Mouse (Mus musculus) hindbrain, embryonic 15.5 days (tissue): ENCODE data around the gene Slc22a8. TPM values are rescaled to one million over a fixed set of nuclear protein-coding genes. Genes with fewer than 3 reads are reported as not detected.

Experiments used
- ATAC-seq: fragments of 200-750 bp; cut with Nextera tagmentation; 2 replicates; pipeline ENCODE4 v1.8.0; 2017; ENCODE audit warnings: low read depth, moderate number of reproducible peaks, moderate TSS enrichment; ENCODE audit not compliant: low FRiP score
- H3K27ac ChIP-seq: fragments of 300-500 bp; sonication (generic); replicated peaks from 2 replicates; pipeline ENCODE4 v1.5.1; 2015; ENCODE audit warnings: mild to moderate bottlenecking, inconsistent platforms
- H3K27me3 ChIP-seq: fragments of 300-500 bp; sonication (generic); 2 replicates; pipeline ENCODE4 v1.6.1; 2015; ENCODE audit warnings: control low read depth, inconsistent platforms
- H3K36me3 ChIP-seq: fragments of 300-500 bp; sonication (generic); 2 replicates; pipeline ENCODE4 v1.6.1; 2015; ENCODE audit warnings: control low read depth, inconsistent platforms
- H3K4me1 ChIP-seq: fragments of 300-500 bp; sonication (generic); replicated peaks from 2 replicates; pipeline ENCODE4 v1.6.1; 2015; ENCODE audit warnings: control low read depth, inconsistent platforms
- H3K4me2 ChIP-seq: fragments of 300-500 bp; sonication (generic); 2 replicates; pipeline ENCODE4 v1.6.1; 2015; ENCODE audit warnings: moderate library complexity, mild to moderate bottlenecking, inconsistent platforms
- H3K4me3 ChIP-seq: fragments of 300-500 bp; sonication (generic); 2 replicates; pipeline ENCODE4 v1.5.1; 2015; ENCODE audit warnings: mild to moderate bottlenecking, inconsistent platforms
- H3K9ac ChIP-seq: fragments of 300-500 bp; sonication (generic); 2 replicates; pipeline ENCODE4 v1.6.1; 2015; ENCODE audit warnings: inconsistent platforms
- H3K9me3 ChIP-seq: fragments of 300-500 bp; sonication (generic); 2 replicates; pipeline ENCODE4 v1.6.1; 2016; ENCODE audit warnings: control low read depth, inconsistent platforms
- WGBS: fragments of 180-500 bp; shearing (Covaris S2); methylation state at CpG from one replicate; pipeline ENCODE4 v1.1.7; 2015; 5-methylcytosine and 5-hydroxymethylcytosine counted together
- polyA plus RNA-seq: library from polyadenylated mRNA; unstranded; fragments of >200 nt; fragmentation: Nextera tagmentation; extraction: Ambion mirVana; gene quantifications from 2 replicates; pipeline ENCODE4 v1.2.1, GENCODE M21; 2015

Gene Slc22a8
- polyA plus RNA-seq, 1 experiment from 2014 or later: 12.7 TPM

DNA sequence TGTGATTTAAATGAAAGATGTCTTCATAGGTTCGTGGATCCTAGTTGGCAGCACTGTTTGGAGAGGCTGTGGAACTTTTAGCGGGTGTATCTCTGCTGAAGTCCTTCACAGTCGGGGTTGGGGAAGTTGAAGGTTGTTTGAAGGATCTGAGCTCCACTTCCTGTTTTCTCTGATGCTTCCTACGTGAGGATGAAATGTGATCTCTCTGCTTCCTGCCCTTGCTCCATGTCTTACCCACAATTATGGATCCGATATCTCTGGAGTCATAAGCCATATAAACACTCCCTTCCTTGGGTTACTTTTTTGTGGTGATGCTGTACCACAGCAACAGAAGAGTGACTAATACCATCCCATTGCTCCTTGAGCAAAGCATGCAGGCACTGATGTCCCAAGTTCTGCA is 51.0 kb downstream of the Slc22a8 start:
- ATAC-seq: no peak
- Histone ChIP-seq H3K36me3 (no peaks in the 10 kb centered on the region), H3K4me3 (no peak overlapping the region), H3K9ac (no peak overlapping the region), H3K27ac (no peak overlapping the region), H3K27me3 (no peaks in the 10 kb centered on the region), H3K4me2 (no peak overlapping the region), H3K9me3 (no peaks in the 10 kb centered on the region), H3K4me1 (no peaks in the 10 kb centered on the region)
- 68% methylated on average over 5 of the region's 5 CpGs for WGBS

DNA sequence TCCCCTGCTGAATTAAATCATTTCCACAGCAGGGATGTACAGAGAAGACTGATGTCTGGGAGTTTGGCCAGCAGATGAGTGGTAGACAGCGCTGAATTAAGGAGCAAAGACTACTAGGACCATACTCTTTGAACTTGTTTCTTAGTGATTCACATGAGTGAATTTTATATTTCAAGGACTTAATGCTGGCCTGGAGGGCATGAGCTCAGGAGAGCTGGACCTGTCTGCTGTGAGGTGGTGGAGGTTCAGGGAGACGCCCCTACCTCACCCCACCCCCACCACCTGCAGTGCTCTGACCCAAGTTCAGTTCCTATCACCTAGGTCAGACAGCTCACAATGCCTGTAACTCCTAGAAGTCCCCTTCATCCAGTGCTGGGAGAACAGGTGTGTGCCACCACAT is 55.3 kb downstream of the Slc22a8 start:
- Histone ChIP-seq H3K4me1 (no peaks in the 10 kb centered on the region), H3K9ac (no peak overlapping the region), H3K9me3 (no peaks in the 10 kb centered on the region), H3K27ac (no peak overlapping the region), H3K27me3 (no peaks in the 10 kb centered on the region), H3K4me2 (no peak overlapping the region), H3K36me3 (no peaks in the 10 kb centered on the region), H3K4me3 (no peak overlapping the region)
- 71% methylated on average over 2 of the region's 2 CpGs for WGBS
- no peak for ATAC-seq

GRCm38 (mm10) chr19:8655833-8656232 is 64.8 kb downstream of the Slc22a8 start:
- Histone ChIP-seq H3K4me3 (no peak overlapping the region), H3K27ac (no peak overlapping the region), H3K36me3 (no peaks in the 10 kb centered on the region), H3K27me3 (no peaks in the 10 kb centered on the region), H3K4me1 (no peaks in the 10 kb centered on the region), H3K9ac (no peak overlapping the region), H3K4me2 (no peak overlapping the region), H3K9me3 (no peaks in the 10 kb centered on the region)
- ATAC-seq: no peak

GRCm38 (mm10) chr19:8656341-8656740 is 65.3 kb downstream of the Slc22a8 start:
- Histone ChIP-seq H3K27me3 (no peaks in the 10 kb centered on the region), H3K9me3 (no peaks in the 10 kb centered on the region), H3K4me3 (no peak overlapping the region), H3K4me2 (no peak overlapping the region), H3K9ac (no peak overlapping the region), H3K27ac (no peak overlapping the region), H3K36me3 (no peaks in the 10 kb centered on the region), H3K4me1 (0 out of 2 replicates have a peak, but pooled peaks cover under 1% of the 10 kb centered on the region)
- WGBS: 64% methylated on average over 4 of the region's 4 CpGs
- ATAC-seq: no peak

Other genes starting within 250 kb of the Slc22a8 start
- gene Slc22a30, start 186.1 kb upstream of the Slc22a8 start, polyA plus RNA-seq: not detected in 2 replicates
- 9.6 and 11.9 TPM in 2 replicates for gene Slc22a6, start 26.8 kb downstream of the Slc22a8 start, polyA plus RNA-seq
- gene Chrm1, start 72.5 kb downstream of the Slc22a8 start, polyA plus RNA-seq: 0.54 and 0.67 TPM in 2 replicates
- gene Slc3a2, start 132.1 kb downstream of the Slc22a8 start, polyA plus RNA-seq: 170 and 175 TPM in 2 replicates
- gene Wdr74, start 144.6 kb downstream of the Slc22a8 start, polyA plus RNA-seq: 91.9 and 96.1 TPM in 2 replicates
- 1.3 and 1.7 TPM in 2 replicates for gene 1700092M07Rik, start 149.5 kb downstream of the Slc22a8 start, polyA plus RNA-seq
- gene Stx5a, start 150.2 kb downstream of the Slc22a8 start, polyA plus RNA-seq: 113 and 122 TPM in 2 replicates
- 142 and 145 TPM in 2 replicates for gene Nxf1, start 165.8 kb downstream of the Slc22a8 start, polyA plus RNA-seq
- gene Tmem223, start 179.7 kb downstream of the Slc22a8 start, polyA plus RNA-seq: 213 and 214 TPM in 2 replicates
- 31.6 and 33.1 TPM in 2 replicates for gene Tmem179b, start 183.2 kb downstream of the Slc22a8 start, polyA plus RNA-seq
- 30.5 and 32.8 TPM in 2 replicates for gene Taf6l, start 195.2 kb downstream of the Slc22a8 start, polyA plus RNA-seq
- 133 and 144 TPM in 2 replicates for gene Polr2g, start 207.3 kb downstream of the Slc22a8 start, polyA plus RNA-seq
- 7.8 and 8.6 TPM in 2 replicates for gene Zbtb3, start 211.3 kb downstream of the Slc22a8 start, polyA plus RNA-seq
- gene Ttc9c, start 228.1 kb downstream of the Slc22a8 start, polyA plus RNA-seq: 56.8 and 58.6 TPM in 2 replicates
- gene Hnrnpul2, start 228.8 kb downstream of the Slc22a8 start, polyA plus RNA-seq: 5.4 and 6.5 TPM in 2 replicates
- gene AC129217.1, start 238.5 kb downstream of the Slc22a8 start, polyA plus RNA-seq: not detected in 2 replicates
- gene Bscl2, start 246.2 kb downstream of the Slc22a8 start, polyA plus RNA-seq: 101 and 104 TPM in 2 replicates
- 450 and 460 TPM in 2 replicates for gene Gng3, start 247.9 kb downstream of the Slc22a8 start, polyA plus RNA-seq